Mouse (Mus musculus) testis, adult 2 months (tissue): ENCODE measurements at regions not wholly inside any gene's neighbourhood (a gene's known extent, or its start where the extent isn't known, plus 50 kb on each side); places are given as distances from the start of the nearest gene placed in this dataset.
A peak's percentile ranks its signal among the peaks of the same experiment; 100 is the strongest.

Source experiments
- H3K27ac ChIP-seq: fragments of 200-500 bp; 2 replicates; pipeline ENCODE4 v1.5.1; 2012; ENCODE audit warnings: low read depth, low read length; ENCODE audit not compliant: control insufficient read depth, insufficient read depth
- H3K27me3 ChIP-seq: fragments of 200-500 bp; 2 replicates; pipeline ENCODE4 v1.6.1; 2012; ENCODE audit warnings: mild to moderate bottlenecking, low read length, moderate library complexity; ENCODE audit not compliant: control insufficient read depth, insufficient read depth
- H3K36me3 ChIP-seq: fragments of 200-500 bp; 2 replicates; pipeline ENCODE4 v1.6.1; 2012; ENCODE audit warnings: mild to moderate bottlenecking, low read length; ENCODE audit not compliant: control insufficient read depth, insufficient read depth
- H3K4me1 ChIP-seq: fragments of 200-500 bp; 2 replicates; pipeline ENCODE4 v1.6.1; 2012; ENCODE audit warnings: low read length; ENCODE audit not compliant: control insufficient read depth, insufficient read depth
- H3K4me3 ChIP-seq: fragments of 200-500 bp; 2 replicates; pipeline ENCODE4 v1.5.1; 2012; ENCODE audit warnings: low read depth, mild to moderate bottlenecking, low read length, moderate library complexity, mixed read lengths; ENCODE audit not compliant: control insufficient read depth
- CTCF ChIP-seq: fragments of 200-500 bp; IDR thresholded peaks from 2 replicates; pipeline ENCODE4 v1.5.1; 2012; ENCODE audit warnings: low read depth, mild to moderate bottlenecking, inconsistent platforms, low read length, moderate library complexity; ENCODE audit not compliant: control insufficient read depth, insufficient read depth, insufficient replicate concordance
- POLR2A ChIP-seq: fragments of 200-500 bp; IDR thresholded peaks from 2 replicates; pipeline ENCODE4 v1.6.1; 2012; ENCODE audit warnings: low read depth, mild to moderate bottlenecking, inconsistent platforms, low read length, moderate library complexity; ENCODE audit not compliant: control insufficient read depth

- TF ChIP-seq POLR2A (no peak), CTCF (no peak)
- H3K27ac ChIP-seq: no peak overlapping the region
- no peaks in the 10 kb centered on the region for H3K27me3 ChIP-seq
- H3K36me3 ChIP-seq: no peaks in the 10 kb centered on the region
- no peak overlapping the region for H3K4me3 ChIP-seq
- H3K4me1 ChIP-seq: no peaks in the 10 kb centered on the region
These were observed 145.6 kb upstream of the Fn1 start for GRCm38 (mm10) chr1:71798636-71799035.

- Histone ChIP-seq H3K27ac (no peak overlapping the region), H3K4me1 (no peaks in the 10 kb centered on the region), H3K36me3 (no peaks in the 10 kb centered on the region), H3K27me3 (no peaks in the 10 kb centered on the region), H3K4me3 (no peak overlapping the region)
- TF ChIP-seq CTCF: no peak
- TF ChIP-seq POLR2A: no peak
These were observed 135.4 kb upstream of the Fn1 start for GRCm38 (mm10) chr1:71788408-71788807.

- no peak overlapping the region for H3K27ac ChIP-seq
- no peaks in the 10 kb centered on the region for H3K4me1 ChIP-seq
- no peaks in the 10 kb centered on the region for H3K36me3 ChIP-seq
- no peaks in the 10 kb centered on the region for H3K27me3 ChIP-seq
- H3K4me3 ChIP-seq: no peak overlapping the region
- no peak for TF ChIP-seq CTCF
- TF ChIP-seq POLR2A: no peak
These were observed 131.9 kb upstream of the Fn1 start for GRCm38 (mm10) chr1:71784880-71785279.

DNA sequence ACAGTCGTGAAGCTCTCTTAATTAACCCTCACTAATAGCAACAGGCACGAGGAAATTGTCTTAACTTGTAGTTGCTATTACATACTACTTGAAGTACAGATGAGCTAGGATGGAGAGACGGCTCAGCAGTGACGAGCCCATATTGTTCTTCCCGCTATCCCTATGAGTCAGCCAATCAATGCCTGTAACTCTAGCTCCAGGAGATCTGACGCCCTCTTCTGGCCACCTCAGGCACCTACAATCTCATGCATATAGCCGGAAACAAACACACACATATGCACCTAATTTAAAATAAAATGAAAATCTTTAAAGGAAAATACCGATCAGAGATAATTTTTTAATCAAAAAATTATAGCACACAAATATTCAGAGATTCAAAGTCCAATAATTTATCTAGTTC is 125.3 kb upstream of the Fn1 start:
- TF ChIP-seq POLR2A (no peak), CTCF (peak; percentile 26; the same call in 1 of the 2 replicates)
- Histone ChIP-seq H3K36me3 (no peaks in the 10 kb centered on the region), H3K27me3 (0 out of 2 replicates have a peak, but pooled peaks cover 2% of the 10 kb centered on the region), H3K4me1 (no peaks in the 10 kb centered on the region), H3K4me3 (no peak overlapping the region), H3K27ac (no peak overlapping the region)

- H3K4me3 ChIP-seq: no peak overlapping the region
- no peaks in the 10 kb centered on the region for H3K4me1 ChIP-seq
- no peak overlapping the region for H3K27ac ChIP-seq
- TF ChIP-seq POLR2A (no peak), CTCF (no peak)
- no peaks in the 10 kb centered on the region for H3K36me3 ChIP-seq
- H3K27me3 ChIP-seq: 0 out of 2 replicates have a peak, but pooled peaks cover 2% of the 10 kb centered on the region
These were observed 123.0 kb upstream of the Fn1 start for GRCm38 (mm10) chr1:71775865-71776501.

DNA sequence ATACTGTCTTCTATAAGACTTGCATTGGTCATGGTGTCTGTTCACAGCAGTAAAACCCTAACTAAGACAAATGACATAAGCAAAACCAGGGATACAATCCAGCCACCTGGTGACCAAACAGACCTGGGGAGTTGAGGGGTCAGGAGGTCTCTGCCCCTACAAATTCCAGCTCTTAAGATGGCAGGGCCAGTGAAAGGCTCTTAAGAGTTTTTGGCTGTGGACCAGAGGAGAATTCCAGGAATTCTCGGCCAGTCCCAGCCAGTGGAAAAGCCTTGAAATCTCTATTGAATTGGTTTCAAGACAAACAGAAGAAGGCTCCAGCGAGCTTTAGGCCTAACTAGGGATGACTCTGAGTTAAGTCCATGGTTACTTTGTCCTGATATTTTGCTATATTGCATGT is 119.5 kb upstream of the Fn1 start:
- no peaks in the 10 kb centered on the region for H3K36me3 ChIP-seq
- no peaks in the 10 kb centered on the region for H3K27me3 ChIP-seq

GRCm38 (mm10) chr1:71771798-71772197 is 118.8 kb upstream of the Fn1 start:
- no peak overlapping the region for H3K4me3 ChIP-seq
- no peaks in the 10 kb centered on the region for H3K36me3 ChIP-seq
- no peaks in the 10 kb centered on the region for H3K4me1 ChIP-seq
- H3K27ac ChIP-seq: no peak overlapping the region
- no peak for TF ChIP-seq CTCF
- TF ChIP-seq POLR2A: no peak
- H3K27me3 ChIP-seq: no peaks in the 10 kb centered on the region

More for the DNA sequence above, 119.5 kb upstream of the Fn1 start:
- no peak for TF ChIP-seq POLR2A
- no peak for TF ChIP-seq CTCF
- Histone ChIP-seq H3K27ac (no peak overlapping the region), H3K4me3 (no peak overlapping the region), H3K4me1 (no peaks in the 10 kb centered on the region)

DNA sequence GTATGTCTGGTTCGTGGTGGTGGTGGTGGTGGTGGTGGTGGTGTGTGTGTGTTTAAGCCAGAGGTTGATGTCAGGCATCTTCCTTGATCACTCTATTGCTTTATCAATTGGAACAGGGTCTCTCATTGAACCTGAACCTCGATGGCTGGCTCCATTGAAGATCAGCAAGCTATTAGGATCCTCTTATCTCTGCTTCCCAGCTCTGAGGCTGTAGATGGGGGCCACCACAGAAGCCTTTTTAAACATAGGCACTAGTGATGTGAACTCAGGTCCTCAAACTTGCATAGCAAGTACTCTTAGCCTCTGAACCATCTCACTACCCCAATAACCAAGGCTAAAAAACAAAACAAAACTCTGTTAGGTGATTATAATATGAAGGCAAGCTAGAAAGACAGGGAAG is 116.6 kb upstream of the Fn1 start:
- no peaks in the 10 kb centered on the region for H3K36me3 ChIP-seq
- TF ChIP-seq POLR2A (no peak), CTCF (no peak)
- no peaks in the 10 kb centered on the region for H3K4me1 ChIP-seq
- H3K4me3 ChIP-seq: no peak overlapping the region
- H3K27ac ChIP-seq: no peak overlapping the region
- no peaks in the 10 kb centered on the region for H3K27me3 ChIP-seq
